Mouse (Mus musculus) forebrain, embryonic 10.5 days (tissue): ENCODE results near the gene Pi16. TPM values are rescaled to one million over a fixed set of nuclear protein-coding genes. Genes with fewer than 3 reads are reported as not detected.

ENCODE experiments used
- DNase-seq: peaks from one replicate; pipeline ENCODE4 v3.0.0-alpha.2; 2017; ENCODE audit warnings: low spot score; ENCODE audit errors: extremely low spot score
- H3K27ac ChIP-seq: fragments of 300-500 bp; sonication (generic); 2 replicates; pipeline ENCODE4 v1.5.1; 2016; ENCODE audit warnings: mild to moderate bottlenecking
- H3K27me3 ChIP-seq: fragments of 300-500 bp; sonication (generic); 2 replicates; pipeline ENCODE4 v1.6.1; 2016; ENCODE audit warnings: mild to moderate bottlenecking; ENCODE audit not compliant: poor library complexity, severe bottlenecking
- H3K36me3 ChIP-seq: fragments of 300-500 bp; sonication (generic); replicated peaks from 2 replicates; pipeline ENCODE4 v1.6.1; 2016; ENCODE audit warnings: mild to moderate bottlenecking, moderate library complexity
- H3K4me1 ChIP-seq: fragments of 300-500 bp; sonication (generic); 2 replicates; pipeline ENCODE4 v1.6.1; 2016
- H3K4me3 ChIP-seq: fragments of 300-500 bp; sonication (generic); 2 replicates; pipeline ENCODE4 v1.5.1; 2016; ENCODE audit warnings: mild to moderate bottlenecking, moderate library complexity
- H3K9me3 ChIP-seq: fragments of 300-500 bp; sonication (generic); 2 replicates; pipeline ENCODE4 v1.6.1; 2016; ENCODE audit warnings: mild to moderate bottlenecking, moderate library complexity
- WGBS: fragments of 180-500 bp; shearing (Covaris S2); methylation state at CpG from one replicate; pipeline ENCODE4 v1.1.7; 2016; 5-methylcytosine and 5-hydroxymethylcytosine counted together
- polyA plus RNA-seq: library from polyadenylated mRNA; unstranded; fragments of >200 nt; fragmentation: Nextera tagmentation; extraction: Ambion mirVana; gene quantifications from 2 replicates; pipeline ENCODE4 v1.2.1, GENCODE M21; 2016

Gene Pi16
- polyA plus RNA-seq, 1 experiment from 2014 or later, result 0.73 TPM

GRCm38 (mm10) chr17:29293807-29294605 is 23.5 kb upstream of the Pi16 start:
- no peaks in the 10 kb centered on the region for H3K27me3 ChIP-seq
- no peak for DNase-seq
- 81% methylated on average over 9 of the region's 9 CpGs for WGBS
- H3K27ac ChIP-seq, result no peak overlapping the region
- peaks cover 17% of the 10 kb centered on the region; the same call in 1 of the 2 replicates for H3K4me1 ChIP-seq
- no peaks in the 10 kb centered on the region for H3K9me3 ChIP-seq
- H3K4me3 ChIP-seq, result no peak overlapping the region
- peaks cover 54% of the 10 kb centered on the region for H3K36me3 ChIP-seq

GRCm38 (mm10) chr17:29295835-29296234 is 21.6 kb upstream of the Pi16 start:
- no peak overlapping the region for H3K4me3 ChIP-seq
- peaks cover 3% of the 10 kb centered on the region; the same call in 1 of the 2 replicates for H3K9me3 ChIP-seq
- no peak for DNase-seq
- no peaks in the 10 kb centered on the region for H3K27me3 ChIP-seq
- 72% methylated on average over 5 of the region's 5 CpGs for WGBS
- H3K4me1 ChIP-seq, result peaks cover 17% of the 10 kb centered on the region; the same call in 1 of the 2 replicates
- H3K27ac ChIP-seq, result no peak overlapping the region
- H3K36me3 ChIP-seq, result peaks cover 71% of the 10 kb centered on the region

GRCm38 (mm10) chr17:29297321-29297720 is 20.2 kb upstream of the Pi16 start:
- Histone ChIP-seq H3K36me3 (peaks cover 82% of the 10 kb centered on the region), H3K4me1 (peaks cover 21% of the 10 kb centered on the region; the same call in 1 of the 2 replicates)
- WGBS, result 74% methylated on average over 10 of the region's 10 CpGs

GRCm38 (mm10) chr17:29297813-29298212 is 19.7 kb upstream of the Pi16 start:
- no peak for DNase-seq
- peaks cover 84% of the 10 kb centered on the region for H3K36me3 ChIP-seq
- H3K4me1 ChIP-seq, result peaks cover 25% of the 10 kb centered on the region
- H3K4me3 ChIP-seq, result no peak overlapping the region
- 82% methylated on average over 6 of the region's 6 CpGs for WGBS
- peaks cover 3% of the 10 kb centered on the region; the same call in 1 of the 2 replicates for H3K9me3 ChIP-seq
- H3K27ac ChIP-seq, result no peak overlapping the region
- no peaks in the 10 kb centered on the region for H3K27me3 ChIP-seq

More at GRCm38 (mm10) chr17:29297321-29297720, 20.2 kb upstream of the Pi16 start:
- peaks cover 3% of the 10 kb centered on the region; the same call in 1 of the 2 replicates for H3K9me3 ChIP-seq
- H3K27me3 ChIP-seq, result no peaks in the 10 kb centered on the region
- no peak overlapping the region for H3K27ac ChIP-seq
- DNase-seq, result no peak
- H3K4me3 ChIP-seq, result no peak overlapping the region

GRCm38 (mm10) chr17:29299282-29299681 is 18.2 kb upstream of the Pi16 start:
- H3K9me3 ChIP-seq, result peaks cover 3% of the 10 kb centered on the region; the same call in 1 of the 2 replicates
- H3K36me3 ChIP-seq, result peaks cover 76% of the 10 kb centered on the region
- no peak overlapping the region for H3K4me3 ChIP-seq
- WGBS, result 97% methylated on average over 4 of the region's 4 CpGs
- peaks cover 40% of the 10 kb centered on the region for H3K4me1 ChIP-seq
- DNase-seq, result no peak
- no peak overlapping the region for H3K27ac ChIP-seq
- no peaks in the 10 kb centered on the region for H3K27me3 ChIP-seq

- WGBS, result 94% methylated on average over 7 of the region's 7 CpGs
- DNase-seq, result no peak
- Histone ChIP-seq H3K9me3 (peaks cover 3% of the 10 kb centered on the region; the same call in 1 of the 2 replicates), H3K27me3 (no peaks in the 10 kb centered on the region), H3K4me1 (peaks cover 54% of the 10 kb centered on the region), H3K27ac (no peak overlapping the region), H3K4me3 (no peak overlapping the region), H3K36me3 (peaks cover 63% of the 10 kb centered on the region)
These were observed 16.6 kb upstream of the Pi16 start for GRCm38 (mm10) chr17:29300926-29301325.

- Histone ChIP-seq H3K4me3 (no peak overlapping the region), H3K27ac (no peak overlapping the region), H3K4me1 (peaks cover 55% of the 10 kb centered on the region), H3K36me3 (peaks cover 60% of the 10 kb centered on the region), H3K9me3 (peaks cover 3% of the 10 kb centered on the region; the same call in 1 of the 2 replicates), H3K27me3 (no peaks in the 10 kb centered on the region)
- DNase-seq, result no peak
- WGBS, result 91% methylated on average over 6 of the region's 6 CpGs
These were observed 16.1 kb upstream of the Pi16 start for GRCm38 (mm10) chr17:29301421-29301820.

GRCm38 (mm10) chr17:29302149-29302548 is 15.3 kb upstream of the Pi16 start:
- Histone ChIP-seq H3K27me3 (no peaks in the 10 kb centered on the region), H3K4me3 (no peak overlapping the region), H3K4me1 (peaks cover 49% of the 10 kb centered on the region), H3K9me3 (peaks cover 3% of the 10 kb centered on the region; the same call in 1 of the 2 replicates), H3K27ac (peak overlapping the region; percentile 25; the same call in 1 of the 2 replicates), H3K36me3 (peaks cover 53% of the 10 kb centered on the region)
- DNase-seq, result no peak
- WGBS, result 86% methylated on average over 5 of the region's 5 CpGs

GRCm38 (mm10) chr17:29303087-29303486 is 14.4 kb upstream of the Pi16 start:
- Histone ChIP-seq H3K36me3 (peaks cover 44% of the 10 kb centered on the region), H3K9me3 (peaks cover 3% of the 10 kb centered on the region; the same call in 1 of the 2 replicates), H3K27ac (peak overlapping the region; percentile 76), H3K27me3 (no peaks in the 10 kb centered on the region), H3K4me3 (no peak overlapping the region), H3K4me1 (peaks cover 48% of the 10 kb centered on the region)
- 57% methylated on average over 3 of the region's 3 CpGs for WGBS
- DNase-seq, result no peak

GRCm38 (mm10) chr17:29303856-29304255 is 13.6 kb upstream of the Pi16 start:
- Histone ChIP-seq H3K9me3 (peaks cover 3% of the 10 kb centered on the region; the same call in 1 of the 2 replicates), H3K27me3 (no peaks in the 10 kb centered on the region), H3K4me3 (no peak overlapping the region), H3K36me3 (peaks cover 36% of the 10 kb centered on the region), H3K27ac (peak overlapping the region; percentile 76), H3K4me1 (peaks cover 48% of the 10 kb centered on the region)
- 78% methylated on average over 3 of the region's 3 CpGs for WGBS
- no peak for DNase-seq

- H3K9me3 ChIP-seq, result peaks cover 3% of the 10 kb centered on the region; the same call in 1 of the 2 replicates
- H3K27me3 ChIP-seq, result no peaks in the 10 kb centered on the region
- peaks cover 48% of the 10 kb centered on the region for H3K4me1 ChIP-seq
- WGBS, result 75% methylated on average over 13 of the region's 13 CpGs
- peaks cover 30% of the 10 kb centered on the region for H3K36me3 ChIP-seq
- no peak overlapping the region for H3K4me3 ChIP-seq
- DNase-seq, result no peak
- H3K27ac ChIP-seq, result peak overlapping the region; percentile 41
These were observed 13.0 kb upstream of the Pi16 start for GRCm38 (mm10) chr17:29304376-29305057.

- Histone ChIP-seq H3K27me3 (no peaks in the 10 kb centered on the region), H3K27ac (peak overlapping the region; percentile 56), H3K9me3 (peaks cover 3% of the 10 kb centered on the region; the same call in 1 of the 2 replicates), H3K4me3 (no peak overlapping the region), H3K4me1 (peaks cover 48% of the 10 kb centered on the region), H3K36me3 (peaks cover 22% of the 10 kb centered on the region)
- 28% methylated on average over 15 of the region's 15 CpGs for WGBS
- no peak for DNase-seq
These were observed 12.2 kb upstream of the Pi16 start for GRCm38 (mm10) chr17:29305058-29305806.
